Mouse (Mus musculus): ENCODE results near the gene Endov.

The Endov gene

DNA sequence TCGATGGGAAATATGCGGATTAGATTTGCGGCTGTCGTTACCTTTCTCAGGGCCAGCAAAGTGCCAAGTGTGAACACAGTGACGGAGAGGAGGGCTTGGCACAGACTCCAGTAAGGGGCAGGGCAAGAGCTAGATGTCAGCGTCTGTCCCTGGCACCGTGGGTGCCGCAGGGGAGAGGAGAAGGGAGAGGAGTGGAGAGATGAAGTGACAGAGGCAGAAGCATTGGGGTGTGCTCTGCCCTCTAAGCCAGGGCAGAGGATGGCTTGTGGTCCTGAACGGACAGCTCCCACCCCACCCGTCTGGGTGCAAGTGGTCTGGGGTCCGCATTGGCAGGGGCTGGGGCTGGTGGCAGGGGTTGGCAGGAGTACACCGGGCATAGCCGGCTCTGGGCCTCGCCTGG is 48.8 kb downstream of the Endov start:
- H3K27me3 ChIP-seq (ENCODE audit: insufficient read depth, low read length): peaks cover 68% of the 10 kb centered on the region
- H3K36me3 ChIP-seq (ENCODE audit: insufficient read depth, low read length): no peaks in the 10 kb centered on the region
- H3K4me1 ChIP-seq (replicated peaks; ENCODE audit: low read depth, low read length): peaks cover 17% of the 10 kb centered on the region
- H3K4me3 ChIP-seq (replicated peaks; ENCODE audit: low read length): no peak overlapping the region
- no peaks in the 10 kb centered on the region for H3K9me3 ChIP-seq (ENCODE audit: low read length)
- TF ChIP-seq POU5F1 (IDR thresholded peaks at IDR 0.05; ENCODE audit: borderline replicate concordance, low read length) (no peak), CTCF (conservative IDR thresholded peaks at IDR 0.05; ENCODE audit: low read length) (no peak), NANOG (IDR thresholded peaks at IDR 0.05; ENCODE audit: borderline replicate concordance, low read length) (no peak)

GRCm38 (mm10) chr11:119540560-119540959 is 49.4 kb downstream of the Endov start:
- Histone ChIP-seq H3K36me3 (ENCODE audit: insufficient read depth, low read length) (no peaks in the 10 kb centered on the region), H3K4me1 (replicated peaks; ENCODE audit: low read depth, low read length) (peaks cover 17% of the 10 kb centered on the region), H3K9me3 (ENCODE audit: low read length) (no peaks in the 10 kb centered on the region), H3K4me3 (replicated peaks; ENCODE audit: low read length) (no peak overlapping the region), H3K27me3 (ENCODE audit: insufficient read depth, low read length) (peaks cover 74% of the 10 kb centered on the region)
- no peak for TF ChIP-seq NANOG (IDR thresholded peaks at IDR 0.05; ENCODE audit: borderline replicate concordance, low read length)
- TF ChIP-seq CTCF (conservative IDR thresholded peaks at IDR 0.05; ENCODE audit: low read length): no peak
- TF ChIP-seq POU5F1 (IDR thresholded peaks at IDR 0.05; ENCODE audit: borderline replicate concordance, low read length): no peak

DNA sequence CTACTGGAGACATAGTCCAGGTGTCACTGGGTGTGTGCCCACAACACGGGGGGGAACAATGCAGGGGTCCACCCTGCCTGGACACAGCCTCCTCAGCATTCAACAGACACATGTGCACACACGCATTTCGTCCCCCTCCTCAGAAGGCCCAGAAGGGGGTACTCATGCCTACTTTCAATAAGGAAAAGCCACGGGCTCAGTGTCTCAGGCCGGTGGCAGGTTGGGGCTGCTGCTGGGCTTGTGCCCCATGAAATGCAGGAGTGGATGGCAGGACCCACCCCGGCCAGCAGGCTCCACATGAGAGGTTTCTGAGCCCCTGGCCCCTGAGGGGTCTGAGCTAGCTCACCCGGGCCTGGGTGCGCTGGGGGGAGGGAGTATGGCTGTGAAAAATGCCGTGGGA is 49.9 kb downstream of the Endov start:
- Histone ChIP-seq H3K27me3 (ENCODE audit: insufficient read depth, low read length) (peaks cover 80% of the 10 kb centered on the region), H3K36me3 (ENCODE audit: insufficient read depth, low read length) (no peaks in the 10 kb centered on the region), H3K4me1 (replicated peaks; ENCODE audit: low read depth, low read length) (peaks cover 19% of the 10 kb centered on the region), H3K4me3 (replicated peaks; ENCODE audit: low read length) (no peak overlapping the region), H3K9me3 (ENCODE audit: low read length) (no peaks in the 10 kb centered on the region)
- TF ChIP-seq NANOG (IDR thresholded peaks at IDR 0.05; ENCODE audit: borderline replicate concordance, low read length): no peak

- H3K27me3 ChIP-seq (ENCODE audit: insufficient read depth, low read length): peaks cover 88% of the 10 kb centered on the region
- H3K9me3 ChIP-seq (ENCODE audit: low read length): no peaks in the 10 kb centered on the region
- no peaks in the 10 kb centered on the region for H3K36me3 ChIP-seq (ENCODE audit: insufficient read depth, low read length)
- no peak overlapping the region for H3K4me3 ChIP-seq (replicated peaks; ENCODE audit: low read length)
- peaks cover 28% of the 10 kb centered on the region for H3K4me1 ChIP-seq (replicated peaks; ENCODE audit: low read depth, low read length)
- TF ChIP-seq POU5F1 (IDR thresholded peaks at IDR 0.05; ENCODE audit: borderline replicate concordance, low read length): no peak
- TF ChIP-seq NANOG (IDR thresholded peaks at IDR 0.05; ENCODE audit: borderline replicate concordance, low read length): no peak
- TF ChIP-seq CTCF (conservative IDR thresholded peaks at IDR 0.05; ENCODE audit: low read length): no peak
Measured at GRCm38 (mm10) chr11:119542371-119542770, 51.2 kb downstream of the Endov start.

- TF ChIP-seq NANOG (IDR thresholded peaks at IDR 0.05; ENCODE audit: borderline replicate concordance, low read length) (no peak), CTCF (conservative IDR thresholded peaks at IDR 0.05; ENCODE audit: low read length) (no peak)
- H3K27me3 ChIP-seq (ENCODE audit: insufficient read depth, low read length): peaks cover 90% of the 10 kb centered on the region
- H3K9me3 ChIP-seq (ENCODE audit: low read length): no peaks in the 10 kb centered on the region
- peaks cover 29% of the 10 kb centered on the region for H3K4me1 ChIP-seq (replicated peaks; ENCODE audit: low read depth, low read length)
- H3K36me3 ChIP-seq (ENCODE audit: insufficient read depth, low read length): no peaks in the 10 kb centered on the region
- no peak overlapping the region for H3K4me3 ChIP-seq (replicated peaks; ENCODE audit: low read length)
Measured at GRCm38 (mm10) chr11:119542886-119543285, 51.7 kb downstream of the Endov start.

GRCm38 (mm10) chr11:119543816-119544517 is 52.8 kb downstream of the Endov start:
- no peak overlapping the region for H3K4me3 ChIP-seq (replicated peaks; ENCODE audit: low read length)
- H3K4me1 ChIP-seq (replicated peaks; ENCODE audit: low read depth, low read length): peaks cover 40% of the 10 kb centered on the region
- peaks cover 95% of the 10 kb centered on the region for H3K27me3 ChIP-seq (ENCODE audit: insufficient read depth, low read length)
- no peaks in the 10 kb centered on the region for H3K36me3 ChIP-seq (ENCODE audit: insufficient read depth, low read length)
- no peaks in the 10 kb centered on the region for H3K9me3 ChIP-seq (ENCODE audit: low read length)
- no peak for TF ChIP-seq CTCF (conservative IDR thresholded peaks at IDR 0.05; ENCODE audit: low read length)
- no peak for TF ChIP-seq NANOG (IDR thresholded peaks at IDR 0.05; ENCODE audit: borderline replicate concordance, low read length)
- no peak for TF ChIP-seq POU5F1 (IDR thresholded peaks at IDR 0.05; ENCODE audit: borderline replicate concordance, low read length)

- no peaks in the 10 kb centered on the region for H3K36me3 ChIP-seq (ENCODE audit: insufficient read depth, low read length)
Measured at GRCm38 (mm10) chr11:119544518-119545105, 53.5 kb downstream of the Endov start.

GRCm38 (mm10) chr11:119545281-119545680 is 54.1 kb downstream of the Endov start:
- no peaks in the 10 kb centered on the region for H3K9me3 ChIP-seq (ENCODE audit: low read length)
- TF ChIP-seq CTCF (conservative IDR thresholded peaks at IDR 0.05; ENCODE audit: low read length) (no peak), NANOG (IDR thresholded peaks at IDR 0.05; ENCODE audit: borderline replicate concordance, low read length) (no peak), POU5F1 (IDR thresholded peaks at IDR 0.05; ENCODE audit: borderline replicate concordance, low read length) (no peak)

More at GRCm38 (mm10) chr11:119544518-119545105, 53.5 kb downstream of the Endov start:
- H3K4me1 ChIP-seq (replicated peaks; ENCODE audit: low read depth, low read length): peaks cover 45% of the 10 kb centered on the region
- H3K9me3 ChIP-seq (ENCODE audit: low read length): no peaks in the 10 kb centered on the region
- peaks cover 97% of the 10 kb centered on the region for H3K27me3 ChIP-seq (ENCODE audit: insufficient read depth, low read length)
- TF ChIP-seq NANOG (IDR thresholded peaks at IDR 0.05; ENCODE audit: borderline replicate concordance, low read length) (no peak), CTCF (conservative IDR thresholded peaks at IDR 0.05; ENCODE audit: low read length) (no peak), POU5F1 (IDR thresholded peaks at IDR 0.05; ENCODE audit: borderline replicate concordance, low read length) (no peak)
- H3K4me3 ChIP-seq (replicated peaks; ENCODE audit: low read length): no peak overlapping the region

More at GRCm38 (mm10) chr11:119545281-119545680, 54.1 kb downstream of the Endov start:
- no peaks in the 10 kb centered on the region for H3K36me3 ChIP-seq (ENCODE audit: insufficient read depth, low read length)
- peaks cover 98% of the 10 kb centered on the region for H3K27me3 ChIP-seq (ENCODE audit: insufficient read depth, low read length)
- no peak overlapping the region for H3K4me3 ChIP-seq (replicated peaks; ENCODE audit: low read length)
- H3K4me1 ChIP-seq (replicated peaks; ENCODE audit: low read depth, low read length): peaks cover 47% of the 10 kb centered on the region

All from E14TG2a.4 (cell line).